Mouse (Mus musculus) CD4-positive naive resting alpha-beta T cell, adult 57 days (primary cell): Measurements from ENCODE around the gene Tcp11. TPM values are rescaled to one million over a fixed set of nuclear protein-coding genes. Genes with fewer than 3 reads are reported as not detected.

Experiments used
- total RNA-seq: library from RNA; stranded (reverse); gene quantifications from one replicate; pipeline ENCODE4 v1.2.4, GENCODE M21; 2023

Tcp11 gene
- 1.4 TPM for total RNA-seq

DNA sequence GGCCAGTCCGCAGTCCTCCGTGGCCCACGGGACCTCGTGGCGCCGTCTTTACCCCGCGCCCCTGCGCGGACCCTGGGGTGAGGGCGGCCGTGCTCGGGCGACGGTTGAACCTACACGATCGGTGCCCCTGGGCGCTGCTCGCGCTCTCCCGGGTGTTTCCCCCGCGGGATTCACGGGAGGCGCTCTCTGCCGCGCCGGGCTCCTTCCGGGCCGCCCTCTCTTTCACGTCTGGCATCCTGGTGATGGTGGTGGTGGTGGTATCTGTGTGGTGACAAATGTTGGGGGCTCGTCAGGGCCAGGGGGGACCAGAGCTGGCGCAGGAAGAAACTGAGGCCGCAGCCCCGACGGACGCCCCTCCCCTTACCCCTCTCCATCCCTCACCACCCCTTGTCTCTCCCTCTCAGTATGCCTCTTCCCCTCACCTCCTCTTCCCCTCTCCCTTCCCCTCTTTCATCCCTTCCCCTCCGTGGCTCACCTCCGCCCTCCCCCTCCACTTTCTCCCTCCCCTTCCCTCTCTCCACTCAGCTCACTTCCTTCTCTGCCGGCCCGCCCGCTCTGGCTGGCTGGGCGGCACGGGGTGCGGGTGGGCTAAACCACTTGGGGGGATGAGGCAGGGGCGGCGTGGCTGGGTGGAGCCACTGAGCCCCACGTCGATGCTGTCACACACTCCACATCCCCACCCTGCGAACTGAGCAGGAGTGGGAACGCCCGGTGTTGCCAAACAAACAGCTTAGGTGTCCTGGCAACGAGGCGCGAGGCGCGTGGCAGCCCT lies at the start of gene Tcp11:
Gene Tcp11, minus strand, starts transcription at position 595 of the 772 bp plus-strand sequence.

Other genes with a start within 250 kb of the Tcp11 start
- 74.8 TPM for gene Snrpc, start 242.5 kb downstream of the Tcp11 start, total RNA-seq
- gene Uhrf1bp1, start 224.2 kb downstream of the Tcp11 start, total RNA-seq, result 3.8 TPM
- 65.9 TPM for gene Anks1, start 171.3 kb downstream of the Tcp11 start, total RNA-seq
- gene Taf11, start 170.8 kb downstream of the Tcp11 start, total RNA-seq, result 24.0 TPM
- not detected for gene Scube3, start 61.5 kb upstream of the Tcp11 start, total RNA-seq
- 18.3 TPM for gene Zfp523, start 96.5 kb upstream of the Tcp11 start, total RNA-seq
- gene Def6, start 127.1 kb upstream of the Tcp11 start, total RNA-seq, result 161 TPM
- 35.1 TPM for gene Ppard, start 152.1 kb upstream of the Tcp11 start, total RNA-seq
- 30.6 TPM for gene Fance, start 232.9 kb upstream of the Tcp11 start, total RNA-seq
- 2,031 TPM for gene Rpl10a, start 247.8 kb upstream of the Tcp11 start, total RNA-seq